Mouse (Mus musculus) ES-E14 (cell line): ENCODE results near the gene Slc41a1.

Source experiments
- CHD2 ChIP-seq: IDR thresholded peaks from 2 replicates; pipeline ENCODE4 v1.6.1; 2014; ENCODE audit warnings: mild to moderate bottlenecking, low read depth, low read length, inconsistent platforms
- HCFC1 ChIP-seq: IDR thresholded peaks from 2 replicates; pipeline ENCODE4 v1.6.1; 2012; ENCODE audit warnings: low read length, inconsistent platforms, borderline replicate concordance; ENCODE audit not compliant: insufficient read depth
- MAFK ChIP-seq: IDR thresholded peaks from 2 replicates; pipeline ENCODE4 v1.6.1; 2014; ENCODE audit warnings: mild to moderate bottlenecking, low read depth, low read length, inconsistent platforms; ENCODE audit not compliant: insufficient read depth
- ZC3H11A ChIP-seq: IDR thresholded peaks from 2 replicates; pipeline ENCODE4 v1.6.1; 2012; ENCODE audit warnings: low read depth, mild to moderate bottlenecking, inconsistent platforms, low read length, borderline replicate concordance
- ZNF384 ChIP-seq: IDR thresholded peaks from 2 replicates; pipeline ENCODE4 v1.6.1; 2012; ENCODE audit warnings: low read depth, low read length, inconsistent platforms

DNA sequence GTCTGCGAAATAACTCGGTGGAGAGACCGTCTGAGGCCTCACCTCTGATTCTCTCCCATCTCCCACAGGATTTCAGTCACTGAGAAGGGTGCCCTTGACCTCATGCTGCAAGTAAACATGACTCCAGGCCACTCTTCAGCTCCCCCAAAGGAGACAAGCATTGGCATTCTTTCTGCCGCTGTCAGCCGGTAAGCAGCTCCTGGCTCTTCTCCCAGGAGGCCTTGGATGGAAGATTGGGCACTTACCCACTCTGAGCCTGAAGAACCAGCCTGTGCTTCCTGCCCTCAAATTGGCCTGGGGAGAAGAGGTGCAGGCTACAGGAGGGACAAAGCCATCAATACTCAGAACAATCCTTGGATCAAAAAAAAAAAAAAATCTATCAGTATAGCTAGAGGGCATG, 24.6 kb upstream of the Slc41a1 start:
- no peak for TF ChIP-seq ZC3H11A
- TF ChIP-seq HCFC1 = no peak
- no peak for TF ChIP-seq CHD2
- TF ChIP-seq MAFK = no peak
- TF ChIP-seq ZNF384 = no peak
